Mouse (Mus musculus) neural tube, embryonic 12.5 days (tissue): ENCODE measurements around the gene Mocs1. TPM values are rescaled to one million over a fixed set of nuclear protein-coding genes. Genes with fewer than 3 reads are reported as not detected.

Experiments
- ATAC-seq: fragments of 200-750 bp; cut with Nextera tagmentation; 2 replicates; pipeline ENCODE4 v1.8.0; 2017; ENCODE audit warnings: low read depth, mild to moderate bottlenecking, moderate TSS enrichment, moderate library complexity; ENCODE audit not compliant: low FRiP score
- H3K27ac ChIP-seq: fragments of 300-500 bp; sonication (generic); 2 replicates; pipeline ENCODE4 v1.5.1; 2016
- H3K27me3 ChIP-seq: fragments of 300-500 bp; sonication (generic); replicated peaks from 2 replicates; pipeline ENCODE4 v1.6.1; 2016; ENCODE audit warnings: mild to moderate bottlenecking
- H3K36me3 ChIP-seq: fragments of 300-500 bp; sonication (generic); 2 replicates; pipeline ENCODE4 v1.6.1; 2016; ENCODE audit warnings: mild to moderate bottlenecking
- H3K4me1 ChIP-seq: fragments of 300-500 bp; sonication (generic); 2 replicates; pipeline ENCODE4 v1.6.1; 2016
- H3K4me2 ChIP-seq: fragments of 300-500 bp; sonication (generic); replicated peaks from 2 replicates; pipeline ENCODE4 v1.6.1; 2016; ENCODE audit warnings: mild to moderate bottlenecking
- H3K4me3 ChIP-seq: fragments of 300-500 bp; sonication (generic); 2 replicates; pipeline ENCODE4 v1.5.1; 2016
- H3K9ac ChIP-seq: fragments of 300-500 bp; sonication (generic); 2 replicates; pipeline ENCODE4 v1.6.1; 2016; ENCODE audit warnings: mild to moderate bottlenecking
- H3K9me3 ChIP-seq: fragments of 300-500 bp; sonication (generic); 2 replicates; pipeline ENCODE4 v1.6.1; 2016; ENCODE audit warnings: mild to moderate bottlenecking
- WGBS: fragments of 180-500 bp; shearing (Covaris S2); methylation state at CpG from one replicate; pipeline ENCODE4 v1.1.7; 2016; 5-methylcytosine and 5-hydroxymethylcytosine counted together
- polyA plus RNA-seq: library from polyadenylated mRNA; unstranded; fragments of >200 nt; fragmentation: Nextera tagmentation; extraction: Ambion mirVana; gene quantifications from 2 replicates; pipeline ENCODE4 v1.2.1, GENCODE M21; 2016

The Mocs1 gene
- polyA plus RNA-seq, 1 experiment from 2014 or later, result 4.4 TPM

- Histone ChIP-seq H3K4me3 (no peak overlapping the region), H3K27me3 (no peaks in the 10 kb centered on the region), H3K4me2 (no peak overlapping the region), H3K36me3 (peaks cover 36% of the 10 kb centered on the region), H3K4me1 (no peaks in the 10 kb centered on the region), H3K27ac (no peak overlapping the region), H3K9ac (no peak overlapping the region), H3K9me3 (no peaks in the 10 kb centered on the region)
- ATAC-seq, result no peak
- WGBS, result 95% methylated on average over 3 of the region's 3 CpGs
Measured at GRCm38 (mm10) chr17:49457833-49458232, 29.7 kb downstream of the Mocs1 start.

GRCm38 (mm10) chr17:49458386-49458785 is 30.2 kb downstream of the Mocs1 start:
- 94% methylated on average over 18 of the region's 18 CpGs for WGBS
- Histone ChIP-seq H3K4me1 (no peaks in the 10 kb centered on the region), H3K27me3 (no peaks in the 10 kb centered on the region), H3K9ac (no peak overlapping the region), H3K27ac (no peak overlapping the region), H3K36me3 (peaks cover 37% of the 10 kb centered on the region), H3K9me3 (no peaks in the 10 kb centered on the region), H3K4me3 (no peak overlapping the region), H3K4me2 (no peak overlapping the region)
- no peak for ATAC-seq

- 82% methylated on average over 3 of the region's 3 CpGs for WGBS
- no peaks in the 10 kb centered on the region for H3K4me1 ChIP-seq
- H3K4me2 ChIP-seq, result no peak overlapping the region
- H3K27ac ChIP-seq, result no peak overlapping the region
- no peak for ATAC-seq
- peaks cover 16% of the 10 kb centered on the region for H3K36me3 ChIP-seq
- no peak overlapping the region for H3K9ac ChIP-seq
- H3K9me3 ChIP-seq, result no peaks in the 10 kb centered on the region
- H3K27me3 ChIP-seq, result no peaks in the 10 kb centered on the region
- H3K4me3 ChIP-seq, result no peak overlapping the region
Measured at GRCm38 (mm10) chr17:49464884-49465283, 36.7 kb downstream of the Mocs1 start.

- no peak overlapping the region for H3K4me2 ChIP-seq
- H3K27ac ChIP-seq, result no peak overlapping the region
- no peaks in the 10 kb centered on the region for H3K4me1 ChIP-seq
- H3K4me3 ChIP-seq, result no peak overlapping the region
- no peak overlapping the region for H3K9ac ChIP-seq
- WGBS, result 39% methylated on average over 4 of the region's 4 CpGs
- H3K27me3 ChIP-seq, result no peaks in the 10 kb centered on the region
- no peaks in the 10 kb centered on the region for H3K9me3 ChIP-seq
- ATAC-seq, result 0 out of 2 replicates have a peak, but pooled peaks have one; percentile 38
- H3K36me3 ChIP-seq, result peaks cover 10% of the 10 kb centered on the region
Measured at GRCm38 (mm10) chr17:49468223-49468622, 40.1 kb downstream of the Mocs1 start.

- H3K27ac ChIP-seq, result no peak overlapping the region
- H3K9me3 ChIP-seq, result no peaks in the 10 kb centered on the region
- no peak overlapping the region for H3K9ac ChIP-seq
- H3K4me2 ChIP-seq, result no peak overlapping the region
- peaks cover 7% of the 10 kb centered on the region; the same call in 1 of the 2 replicates for H3K36me3 ChIP-seq
- no peaks in the 10 kb centered on the region for H3K27me3 ChIP-seq
- 71% methylated on average over 8 of the region's 8 CpGs for WGBS
- no peaks in the 10 kb centered on the region for H3K4me1 ChIP-seq
- H3K4me3 ChIP-seq, result no peak overlapping the region
- ATAC-seq, result no peak
Measured at GRCm38 (mm10) chr17:49472626-49473025, 44.5 kb downstream of the Mocs1 start.

GRCm38 (mm10) chr17:49474051-49474450 is 45.9 kb downstream of the Mocs1 start:
- Histone ChIP-seq H3K4me1 (no peaks in the 10 kb centered on the region), H3K4me2 (no peak overlapping the region), H3K4me3 (no peak overlapping the region), H3K36me3 (peaks cover 8% of the 10 kb centered on the region; the same call in 1 of the 2 replicates), H3K9ac (no peak overlapping the region), H3K27me3 (no peaks in the 10 kb centered on the region), H3K27ac (no peak overlapping the region), H3K9me3 (no peaks in the 10 kb centered on the region)
- 91% methylated on average over 4 of the region's 4 CpGs for WGBS
- ATAC-seq, result no peak

- 81% methylated on average over 1 of the region's 1 CpGs for WGBS
Measured at GRCm38 (mm10) chr17:49475174-49475573, 47.0 kb downstream of the Mocs1 start.

GRCm38 (mm10) chr17:49477370-49477769 is 49.2 kb downstream of the Mocs1 start:
- Histone ChIP-seq H3K9ac (no peak overlapping the region), H3K4me1 (no peaks in the 10 kb centered on the region), H3K36me3 (peaks cover 26% of the 10 kb centered on the region), H3K4me2 (no peak overlapping the region), H3K4me3 (no peak overlapping the region), H3K27ac (no peak overlapping the region), H3K9me3 (no peaks in the 10 kb centered on the region), H3K27me3 (no peaks in the 10 kb centered on the region)
- WGBS, result 86% methylated on average over 4 of the region's 4 CpGs
- ATAC-seq, result no peak

More at GRCm38 (mm10) chr17:49475174-49475573, 47.0 kb downstream of the Mocs1 start:
- no peaks in the 10 kb centered on the region for H3K4me1 ChIP-seq
- no peak for ATAC-seq
- H3K4me3 ChIP-seq, result no peak overlapping the region
- no peak overlapping the region for H3K9ac ChIP-seq
- no peak overlapping the region for H3K4me2 ChIP-seq
- peaks cover 8% of the 10 kb centered on the region; the same call in 1 of the 2 replicates for H3K36me3 ChIP-seq
- no peaks in the 10 kb centered on the region for H3K9me3 ChIP-seq
- H3K27me3 ChIP-seq, result no peaks in the 10 kb centered on the region
- H3K27ac ChIP-seq, result no peak overlapping the region

GRCm38 (mm10) chr17:49481876-49482275 is 53.7 kb downstream of the Mocs1 start:
- no peak for ATAC-seq
- no peak overlapping the region for H3K4me3 ChIP-seq
- WGBS, result 85% methylated on average over 3 of the region's 3 CpGs

GRCm38 (mm10) chr17:49484435-49484834 is 56.3 kb downstream of the Mocs1 start:
- WGBS, result 94% methylated on average over 3 of the region's 3 CpGs
- no peaks in the 10 kb centered on the region for H3K4me1 ChIP-seq
- no peak overlapping the region for H3K27ac ChIP-seq
- H3K36me3 ChIP-seq, result peaks cover 38% of the 10 kb centered on the region
- H3K4me2 ChIP-seq, result no peak overlapping the region
- no peaks in the 10 kb centered on the region for H3K27me3 ChIP-seq
- no peaks in the 10 kb centered on the region for H3K9me3 ChIP-seq
- no peak for ATAC-seq
- no peak overlapping the region for H3K4me3 ChIP-seq
- no peak overlapping the region for H3K9ac ChIP-seq

More at GRCm38 (mm10) chr17:49481876-49482275, 53.7 kb downstream of the Mocs1 start:
- Histone ChIP-seq H3K9ac (no peak overlapping the region), H3K27ac (no peak overlapping the region), H3K36me3 (peaks cover 33% of the 10 kb centered on the region), H3K9me3 (no peaks in the 10 kb centered on the region), H3K4me2 (no peak overlapping the region), H3K27me3 (no peaks in the 10 kb centered on the region), H3K4me1 (no peaks in the 10 kb centered on the region)

GRCm38 (mm10) chr17:49489098-49489497 is 60.9 kb downstream of the Mocs1 start:
- Histone ChIP-seq H3K9me3 (no peaks in the 10 kb centered on the region), H3K36me3 (peaks cover 24% of the 10 kb centered on the region), H3K27me3 (no peaks in the 10 kb centered on the region), H3K9ac (no peak overlapping the region), H3K4me3 (no peak overlapping the region), H3K4me1 (no peaks in the 10 kb centered on the region), H3K27ac (no peak overlapping the region), H3K4me2 (no peak overlapping the region)
- 83% methylated on average over 5 of the region's 5 CpGs for WGBS
- no peak for ATAC-seq

- H3K4me2 ChIP-seq, result no peak overlapping the region
- no peak overlapping the region for H3K27ac ChIP-seq
- no peak overlapping the region for H3K4me3 ChIP-seq
- H3K4me1 ChIP-seq, result no peaks in the 10 kb centered on the region
- no peaks in the 10 kb centered on the region for H3K27me3 ChIP-seq
- peaks cover 19% of the 10 kb centered on the region for H3K36me3 ChIP-seq
- 91% methylated on average over 4 of the region's 4 CpGs for WGBS
- H3K9ac ChIP-seq, result no peak overlapping the region
- ATAC-seq, result no peak
- no peaks in the 10 kb centered on the region for H3K9me3 ChIP-seq
Measured at GRCm38 (mm10) chr17:49493276-49493675, 65.1 kb downstream of the Mocs1 start.

GRCm38 (mm10) chr17:49498169-49498568 is 70.0 kb downstream of the Mocs1 start:
- no peak overlapping the region for H3K27ac ChIP-seq
- H3K27me3 ChIP-seq, result no peaks in the 10 kb centered on the region
- no peak overlapping the region for H3K4me2 ChIP-seq
- ATAC-seq, result no peak
- H3K4me3 ChIP-seq, result no peak overlapping the region
- H3K36me3 ChIP-seq, result peaks cover 13% of the 10 kb centered on the region
- H3K4me1 ChIP-seq, result no peaks in the 10 kb centered on the region
- no peaks in the 10 kb centered on the region for H3K9me3 ChIP-seq
- WGBS, result 48% methylated on average over 3 of the region's 3 CpGs
- no peak overlapping the region for H3K9ac ChIP-seq
